Mouse (Mus musculus) intestine, embryonic 16.5 days (tissue): ENCODE measurements at regions not wholly inside any gene's neighbourhood (a gene's known extent, or its start where the extent isn't known, plus 50 kb on each side); places are given as distances from the start of the nearest gene placed in this dataset.
A peak's percentile ranks its signal among the peaks of the same experiment; 100 is the strongest.

Experiments
- ATAC-seq: fragments of 200-750 bp; cut with Nextera tagmentation; 2 replicates; pipeline ENCODE4 v1.8.0; 2017; ENCODE audit warnings: moderate TSS enrichment, moderate library complexity
- H3K27ac ChIP-seq: fragments of 300-500 bp; sonication (generic); 2 replicates; pipeline ENCODE4 v1.5.1; 2014; ENCODE audit warnings: mild to moderate bottlenecking, low read length
- H3K27me3 ChIP-seq: fragments of 300-500 bp; sonication (generic); replicated peaks from 2 replicates; pipeline ENCODE4 v1.6.1; 2014; ENCODE audit warnings: low read length, control low read depth, mixed read lengths; ENCODE audit not compliant: control insufficient read depth, insufficient read depth
- H3K36me3 ChIP-seq: fragments of 300-500 bp; sonication (generic); 2 replicates; pipeline ENCODE4 v1.6.1; 2014; ENCODE audit warnings: low read length, control low read depth; ENCODE audit not compliant: control insufficient read depth, insufficient read depth
- H3K4me1 ChIP-seq: fragments of 300-500 bp; sonication (generic); 2 replicates; pipeline ENCODE4 v1.6.1; 2014; ENCODE audit warnings: low read length, control low read depth, mixed read lengths; ENCODE audit not compliant: control insufficient read depth, insufficient read depth
- H3K4me2 ChIP-seq: fragments of 300-500 bp; sonication (generic); 2 replicates; pipeline ENCODE4 v1.6.1; 2014; ENCODE audit warnings: low read depth, low read length, control low read depth
- H3K4me3 ChIP-seq: fragments of 300-500 bp; sonication (generic); 2 replicates; pipeline ENCODE4 v1.5.1; 2014; ENCODE audit warnings: mild to moderate bottlenecking, low read length
- H3K9ac ChIP-seq: fragments of 300-500 bp; sonication (generic); 2 replicates; pipeline ENCODE4 v1.6.1; 2014; ENCODE audit warnings: low read depth, low read length
- H3K9me3 ChIP-seq: fragments of 300-500 bp; sonication (generic); 2 replicates; pipeline ENCODE4 v1.6.1; 2016; ENCODE audit warnings: low read length, control low read depth; ENCODE audit not compliant: control insufficient read depth
- WGBS: fragments of 180-500 bp; shearing (Covaris S2); extraction: QIAGEN DNeasy Blood & Tissue Kit; methylation state at CpG from one replicate; pipeline ENCODE4 v1.1.7; 2014; 5-methylcytosine and 5-hydroxymethylcytosine counted together

- Histone ChIP-seq H3K9me3 (no peaks in the 10 kb centered on the region), H3K27ac (no peak overlapping the region), H3K4me1 (no peaks in the 10 kb centered on the region), H3K36me3 (no peaks in the 10 kb centered on the region), H3K27me3 (no peaks in the 10 kb centered on the region), H3K9ac (no peak overlapping the region), H3K4me2 (no peak overlapping the region), H3K4me3 (no peak overlapping the region)
- WGBS = 80% methylated on average over 2 of the region's 2 CpGs
- ATAC-seq = no peak
These were observed 1786.1 kb downstream of the 9330182O14Rik start for GRCm38 (mm10) chr15:41920270-41920669.

- no peak for ATAC-seq
- Histone ChIP-seq H3K27ac (no peak overlapping the region), H3K9me3 (no peaks in the 10 kb centered on the region), H3K4me2 (no peak overlapping the region), H3K9ac (no peak overlapping the region), H3K4me3 (no peak overlapping the region), H3K4me1 (no peaks in the 10 kb centered on the region), H3K27me3 (no peaks in the 10 kb centered on the region), H3K36me3 (no peaks in the 10 kb centered on the region; the same call in 1 of the 2 replicates)
- WGBS = 64% methylated on average over 2 of the region's 2 CpGs
These were observed 1802.5 kb downstream of the 9330182O14Rik start for GRCm38 (mm10) chr15:41936697-41937096.

GRCm38 (mm10) chr15:41945226-41945625 is 1811.1 kb downstream of the 9330182O14Rik start:
- Histone ChIP-seq H3K9me3 (no peaks in the 10 kb centered on the region), H3K27me3 (no peaks in the 10 kb centered on the region)

GRCm38 (mm10) chr15:41947888-41948287 is 1813.7 kb downstream of the 9330182O14Rik start:
- Histone ChIP-seq H3K4me3 (no peak overlapping the region), H3K9ac (no peak overlapping the region), H3K36me3 (no peaks in the 10 kb centered on the region), H3K27me3 (no peaks in the 10 kb centered on the region), H3K4me2 (no peak overlapping the region), H3K9me3 (no peaks in the 10 kb centered on the region), H3K4me1 (peaks cover 9% of the 10 kb centered on the region; the same call in 1 of the 2 replicates), H3K27ac (peak overlapping the region; percentile 46; the same call in 1 of the 2 replicates)
- peak; percentile 84 for ATAC-seq

More at GRCm38 (mm10) chr15:41945226-41945625, 1811.1 kb downstream of the 9330182O14Rik start:
- 91% methylated on average over 2 of the region's 2 CpGs for WGBS
- Histone ChIP-seq H3K36me3 (no peaks in the 10 kb centered on the region), H3K4me3 (no peak overlapping the region), H3K27ac (no peak overlapping the region), H3K4me1 (peaks cover 9% of the 10 kb centered on the region; the same call in 1 of the 2 replicates), H3K4me2 (no peak overlapping the region), H3K9ac (no peak overlapping the region)
- no peak for ATAC-seq

- peak; percentile 76 for ATAC-seq
- Histone ChIP-seq H3K9ac (no peak overlapping the region), H3K27ac (peak overlapping the region; percentile 67), H3K36me3 (no peaks in the 10 kb centered on the region), H3K27me3 (no peaks in the 10 kb centered on the region), H3K4me1 (peaks cover 9% of the 10 kb centered on the region; the same call in 1 of the 2 replicates), H3K4me3 (no peak overlapping the region), H3K4me2 (no peak overlapping the region), H3K9me3 (no peaks in the 10 kb centered on the region)
- 27% methylated on average over 4 of the region's 4 CpGs for WGBS
These were observed 1814.4 kb downstream of the 9330182O14Rik start for GRCm38 (mm10) chr15:41948347-41949093.

GRCm38 (mm10) chr15:41949094-41949461 is 1814.9 kb downstream of the 9330182O14Rik start:
- Histone ChIP-seq H3K4me3 (no peak overlapping the region), H3K9me3 (no peaks in the 10 kb centered on the region), H3K4me2 (no peak overlapping the region), H3K9ac (no peak overlapping the region), H3K27me3 (no peaks in the 10 kb centered on the region), H3K36me3 (no peaks in the 10 kb centered on the region), H3K4me1 (peaks cover 9% of the 10 kb centered on the region; the same call in 1 of the 2 replicates), H3K27ac (no peak overlapping the region)
- WGBS = 68% methylated on average over 6 of the region's 6 CpGs
- ATAC-seq = no peak; the same call in 1 of the 2 replicates

GRCm38 (mm10) chr15:41951276-41951675 is 1817.1 kb downstream of the 9330182O14Rik start:
- Histone ChIP-seq H3K9me3 (no peaks in the 10 kb centered on the region), H3K27me3 (no peaks in the 10 kb centered on the region), H3K4me2 (no peak overlapping the region), H3K4me3 (no peak overlapping the region), H3K9ac (no peak overlapping the region), H3K4me1 (peaks cover 9% of the 10 kb centered on the region; the same call in 1 of the 2 replicates), H3K36me3 (no peaks in the 10 kb centered on the region), H3K27ac (no peak overlapping the region)
- ATAC-seq = no peak
- WGBS = 58% methylated on average over 5 of the region's 5 CpGs

GRCm38 (mm10) chr15:41960597-41960996 is 1826.4 kb downstream of the 9330182O14Rik start:
- Histone ChIP-seq H3K4me1 (no peaks in the 10 kb centered on the region), H3K4me3 (no peak overlapping the region), H3K27me3 (no peaks in the 10 kb centered on the region), H3K4me2 (no peak overlapping the region), H3K9ac (no peak overlapping the region), H3K9me3 (no peaks in the 10 kb centered on the region), H3K27ac (no peak overlapping the region), H3K36me3 (no peaks in the 10 kb centered on the region)
- ATAC-seq = no peak

- Histone ChIP-seq H3K4me3 (no peak overlapping the region), H3K9me3 (no peaks in the 10 kb centered on the region), H3K4me2 (no peak overlapping the region), H3K27ac (no peak overlapping the region), H3K4me1 (no peaks in the 10 kb centered on the region), H3K27me3 (no peaks in the 10 kb centered on the region), H3K36me3 (no peaks in the 10 kb centered on the region), H3K9ac (no peak overlapping the region)
- WGBS = 78% methylated on average over 6 of the region's 6 CpGs
- ATAC-seq = no peak
These were observed 1836.7 kb downstream of the 9330182O14Rik start for GRCm38 (mm10) chr15:41970877-41971276.
